Mouse (Mus musculus) forebrain, embryonic 10.5 days (tissue): Measurements from ENCODE around the gene Dpp6. TPM values are rescaled to one million over a fixed set of nuclear protein-coding genes. Genes with fewer than 3 reads are reported as not detected.

Source experiments
- DNase-seq: peaks from one replicate; pipeline ENCODE4 v3.0.0-alpha.2; 2017; ENCODE audit warnings: low spot score; ENCODE audit errors: extremely low spot score
- H3K27ac ChIP-seq: fragments of 300-500 bp; sonication (generic); 2 replicates; pipeline ENCODE4 v1.5.1; 2016; ENCODE audit warnings: mild to moderate bottlenecking
- H3K27me3 ChIP-seq: fragments of 300-500 bp; sonication (generic); 2 replicates; pipeline ENCODE4 v1.6.1; 2016; ENCODE audit warnings: mild to moderate bottlenecking; ENCODE audit not compliant: poor library complexity, severe bottlenecking
- H3K36me3 ChIP-seq: fragments of 300-500 bp; sonication (generic); replicated peaks from 2 replicates; pipeline ENCODE4 v1.6.1; 2016; ENCODE audit warnings: mild to moderate bottlenecking, moderate library complexity
- H3K4me1 ChIP-seq: fragments of 300-500 bp; sonication (generic); 2 replicates; pipeline ENCODE4 v1.6.1; 2016
- H3K4me3 ChIP-seq: fragments of 300-500 bp; sonication (generic); 2 replicates; pipeline ENCODE4 v1.5.1; 2016; ENCODE audit warnings: mild to moderate bottlenecking, moderate library complexity
- H3K9me3 ChIP-seq: fragments of 300-500 bp; sonication (generic); 2 replicates; pipeline ENCODE4 v1.6.1; 2016; ENCODE audit warnings: mild to moderate bottlenecking, moderate library complexity
- WGBS: fragments of 180-500 bp; shearing (Covaris S2); methylation state at CpG from one replicate; pipeline ENCODE4 v1.1.7; 2016; 5-methylcytosine and 5-hydroxymethylcytosine counted together
- polyA plus RNA-seq: library from polyadenylated mRNA; unstranded; fragments of >200 nt; fragmentation: Nextera tagmentation; extraction: Ambion mirVana; gene quantifications from 2 replicates; pipeline ENCODE4 v1.2.1, GENCODE M21; 2016

The Dpp6 gene
- polyA plus RNA-seq, 1 experiment from 2014 or later, result 2.9 TPM

DNA sequence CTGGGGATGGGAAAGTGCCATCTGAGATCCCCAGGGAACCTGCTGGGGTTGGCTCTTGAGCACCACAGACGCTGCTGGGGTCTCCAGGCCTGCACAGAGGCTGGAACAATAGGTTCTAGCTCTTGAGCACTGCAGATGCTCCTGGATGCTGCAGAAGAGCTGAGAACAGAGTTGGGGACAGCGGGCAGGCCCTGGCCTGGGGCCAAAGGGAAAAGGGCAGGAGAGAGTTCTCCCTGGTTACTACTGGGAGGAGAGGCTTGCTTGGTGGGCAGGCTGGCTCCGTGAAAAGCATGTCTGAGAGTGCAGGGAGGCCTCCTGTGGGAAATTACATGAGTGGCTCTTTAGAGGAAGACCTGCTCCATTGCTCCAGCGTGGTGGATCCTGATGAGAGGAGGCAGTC, 432.9 kb downstream of the Dpp6 start:
- no peaks in the 10 kb centered on the region for H3K27me3 ChIP-seq
- H3K4me1 ChIP-seq, result peaks cover 7% of the 10 kb centered on the region; the same call in 1 of the 2 replicates
- 71% methylated on average over 4 of the region's 4 CpGs for WGBS
- no peak for DNase-seq
- peak overlapping the region; percentile 35; the same call in 1 of the 2 replicates for H3K27ac ChIP-seq
- no peak overlapping the region for H3K4me3 ChIP-seq
- H3K36me3 ChIP-seq, result no peaks in the 10 kb centered on the region
- peaks cover 10% of the 10 kb centered on the region for H3K9me3 ChIP-seq

- no peaks in the 10 kb centered on the region for H3K36me3 ChIP-seq
- WGBS, result 89% methylated on average over 3 of the region's 3 CpGs
- no peaks in the 10 kb centered on the region for H3K27me3 ChIP-seq
- no peak overlapping the region for H3K27ac ChIP-seq
- H3K4me1 ChIP-seq, result peaks cover 7% of the 10 kb centered on the region; the same call in 1 of the 2 replicates
- H3K9me3 ChIP-seq, result peaks cover 13% of the 10 kb centered on the region
- no peak for DNase-seq
- no peak overlapping the region for H3K4me3 ChIP-seq
Observed at GRCm38 (mm10) chr5:27250906-27251305, 433.9 kb downstream of the Dpp6 start.

- Histone ChIP-seq H3K36me3 (no peaks in the 10 kb centered on the region), H3K4me3 (no peak overlapping the region), H3K27ac (no peak overlapping the region), H3K4me1 (peaks cover 7% of the 10 kb centered on the region; the same call in 1 of the 2 replicates), H3K27me3 (no peaks in the 10 kb centered on the region), H3K9me3 (peaks cover 13% of the 10 kb centered on the region)
- DNase-seq, result no peak
Observed at GRCm38 (mm10) chr5:27251361-27251760, 434.4 kb downstream of the Dpp6 start.

GRCm38 (mm10) chr5:27255247-27255646, 438.2 kb downstream of the Dpp6 start:
- no peaks in the 10 kb centered on the region for H3K36me3 ChIP-seq
- no peak overlapping the region for H3K27ac ChIP-seq
- peaks cover 13% of the 10 kb centered on the region for H3K9me3 ChIP-seq
- no peak for DNase-seq
- WGBS, result 88% methylated on average over 2 of the region's 2 CpGs
- peaks cover 2% of the 10 kb centered on the region; the same call in 1 of the 2 replicates for H3K4me1 ChIP-seq
- no peak overlapping the region for H3K4me3 ChIP-seq
- no peaks in the 10 kb centered on the region for H3K27me3 ChIP-seq

DNA sequence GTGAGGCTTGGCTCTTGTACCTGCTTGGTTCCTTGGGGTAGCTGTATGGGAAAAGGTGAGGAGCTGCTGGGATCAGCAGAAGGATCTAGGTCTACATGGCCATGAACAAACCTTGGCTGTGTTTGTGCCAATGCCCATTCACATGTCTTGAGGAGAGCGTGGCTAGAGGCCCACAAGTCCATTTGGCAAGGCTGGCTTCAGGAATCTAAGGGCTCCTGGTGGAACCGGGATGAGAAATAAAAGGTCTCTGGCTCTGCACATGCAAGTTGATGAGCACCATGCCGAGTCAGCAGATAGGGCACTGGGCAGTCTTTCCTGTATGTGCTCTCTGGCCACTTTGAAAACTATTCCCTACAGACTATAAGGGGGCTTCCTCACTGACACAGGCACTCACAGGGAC, 441.6 kb downstream of the Dpp6 start:
- H3K9me3 ChIP-seq, result peaks cover 13% of the 10 kb centered on the region
- H3K4me1 ChIP-seq, result peaks cover 21% of the 10 kb centered on the region
- H3K4me3 ChIP-seq, result no peak overlapping the region
- 88% methylated on average over 3 of the region's 3 CpGs for WGBS
- no peak overlapping the region for H3K27ac ChIP-seq
- H3K27me3 ChIP-seq, result peaks cover 12% of the 10 kb centered on the region; the same call in 1 of the 2 replicates
- H3K36me3 ChIP-seq, result no peaks in the 10 kb centered on the region
- DNase-seq, result no peak

DNA sequence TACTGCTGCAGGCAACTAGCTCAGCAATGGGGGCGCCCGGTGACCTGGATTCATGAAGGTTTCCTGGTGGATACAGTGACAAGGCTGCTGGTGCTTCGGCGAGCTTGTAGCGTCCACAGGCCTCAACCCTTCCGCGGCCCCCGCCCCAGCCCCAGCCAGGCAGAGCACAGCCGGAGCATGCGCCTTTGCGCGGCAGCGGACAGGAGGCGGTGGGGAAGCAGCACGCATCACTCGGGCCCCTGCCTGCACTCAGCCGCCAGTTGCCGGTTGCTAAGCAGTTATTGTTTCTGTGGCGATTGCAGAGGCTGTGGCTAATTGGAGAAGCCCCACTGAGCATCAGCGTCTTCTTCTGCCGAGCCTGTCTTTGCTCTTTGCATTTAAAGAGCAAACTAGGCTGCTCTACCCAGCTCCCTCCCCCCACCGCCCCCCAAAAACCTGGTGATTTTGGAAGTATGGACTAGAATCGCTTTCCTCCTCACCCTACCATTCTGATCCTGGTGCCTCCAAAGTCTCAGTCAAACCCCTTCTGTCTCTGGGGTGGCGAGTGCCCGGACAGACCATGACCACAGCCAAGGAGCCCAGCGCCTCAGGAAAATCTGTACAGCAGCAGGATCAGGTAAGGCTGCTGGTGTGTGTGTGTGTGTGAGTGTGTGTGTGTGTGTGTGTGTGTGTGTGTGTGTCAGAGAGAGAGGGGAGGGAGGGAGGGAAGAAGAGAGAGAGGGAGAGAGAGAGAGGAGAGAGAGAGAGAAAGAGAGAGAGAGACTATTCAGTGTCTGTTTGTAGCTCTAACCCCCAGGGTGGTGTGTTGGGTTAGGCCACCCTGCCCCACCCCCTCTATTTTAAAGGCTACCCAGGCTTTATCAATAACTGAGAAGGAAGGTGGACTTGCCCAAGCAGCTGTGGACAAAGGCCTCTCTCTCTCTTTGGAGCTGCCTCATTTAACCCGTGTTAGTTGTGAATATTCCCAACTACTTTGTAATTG, 445.0 kb downstream of the Dpp6 start:
- Histone ChIP-seq H3K4me1 (peaks cover 21% of the 10 kb centered on the region), H3K27me3 (peaks cover 12% of the 10 kb centered on the region; the same call in 1 of the 2 replicates), H3K4me3 (peak overlapping the region; percentile 49), H3K27ac (peak overlapping the region; percentile 84), H3K9me3 (no peaks in the 10 kb centered on the region), H3K36me3 (no peaks in the 10 kb centered on the region)
- DNase-seq, result peak; percentile 73
- WGBS, result 4% methylated on average over 27 of the region's 27 CpGs

GRCm38 (mm10) chr5:27262751-27263150, 445.7 kb downstream of the Dpp6 start:
- peak overlapping the region; percentile 49; the same call in 1 of the 2 replicates for H3K4me3 ChIP-seq
- H3K27ac ChIP-seq, result peak overlapping the region; percentile 84
- peaks cover 12% of the 10 kb centered on the region; the same call in 1 of the 2 replicates for H3K27me3 ChIP-seq
- no peak for DNase-seq
- WGBS, result 54% methylated on average over 1 of the region's 1 CpGs
- no peaks in the 10 kb centered on the region for H3K9me3 ChIP-seq
- peaks cover 21% of the 10 kb centered on the region for H3K4me1 ChIP-seq
- H3K36me3 ChIP-seq, result no peaks in the 10 kb centered on the region

DNA sequence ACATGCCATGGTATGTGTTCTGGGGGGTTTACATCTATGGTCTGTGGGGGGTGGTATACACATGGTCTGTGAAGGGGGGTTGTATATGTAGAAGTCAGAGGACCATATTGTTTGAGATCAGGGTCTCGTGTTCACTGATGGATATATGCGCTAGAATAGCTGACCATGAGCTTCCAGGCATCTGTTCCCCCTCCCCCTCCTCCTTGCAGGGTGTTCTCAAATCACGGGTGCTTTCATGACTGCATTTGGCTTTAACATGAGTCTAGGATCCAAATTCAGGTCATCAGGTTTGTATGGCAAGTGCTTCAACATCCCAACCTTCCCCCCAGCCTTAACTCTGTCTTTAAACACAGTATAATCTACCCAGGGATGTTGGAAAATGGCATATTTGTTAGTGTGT, 448.3 kb downstream of the Dpp6 start:
- Histone ChIP-seq H3K27ac (no peak overlapping the region), H3K27me3 (peaks cover 12% of the 10 kb centered on the region; the same call in 1 of the 2 replicates), H3K4me3 (no peak overlapping the region), H3K4me1 (peaks cover 21% of the 10 kb centered on the region), H3K9me3 (no peaks in the 10 kb centered on the region), H3K36me3 (no peaks in the 10 kb centered on the region)
- DNase-seq, result no peak
- whole genome bisulfite sequencing, result 90% methylated on average over 3 of the region's 3 CpGs

- Histone ChIP-seq H3K9me3 (no peaks in the 10 kb centered on the region), H3K4me3 (no peak overlapping the region), H3K4me1 (peaks cover 3% of the 10 kb centered on the region; the same call in 1 of the 2 replicates), H3K36me3 (no peaks in the 10 kb centered on the region), H3K27ac (no peak overlapping the region), H3K27me3 (no peaks in the 10 kb centered on the region)
- DNase-seq, result no peak
- whole genome bisulfite sequencing, result 85% methylated on average over 4 of the region's 4 CpGs
Observed at GRCm38 (mm10) chr5:27271336-27271735, 454.3 kb downstream of the Dpp6 start.

GRCm38 (mm10) chr5:27274781-27275395, 457.9 kb downstream of the Dpp6 start:
- 58% methylated on average over 8 of the region's 8 CpGs for WGBS
- Histone ChIP-seq H3K4me3 (no peak overlapping the region), H3K27ac (no peak overlapping the region)

DNA sequence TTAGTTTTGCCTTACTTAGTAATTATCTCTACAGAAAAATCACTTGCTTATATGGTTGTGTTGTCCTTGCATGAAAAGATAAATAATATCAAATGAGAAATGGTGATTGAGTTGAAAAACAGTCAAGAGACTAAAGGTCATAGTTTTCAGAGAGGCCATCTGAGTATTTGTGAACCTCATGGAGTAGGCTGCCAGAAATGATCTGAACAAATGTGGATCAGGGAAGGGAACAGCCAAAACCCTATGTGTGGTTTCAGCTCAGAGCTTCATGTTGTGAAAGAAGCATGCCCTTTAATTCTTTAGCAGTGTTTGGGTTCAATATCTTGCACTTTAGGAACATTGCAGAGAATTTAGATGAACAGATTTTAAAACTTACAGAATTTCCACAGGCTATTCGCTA, 458.9 kb downstream of the Dpp6 start:
- peaks cover 3% of the 10 kb centered on the region; the same call in 1 of the 2 replicates for H3K4me1 ChIP-seq
- no peaks in the 10 kb centered on the region for H3K36me3 ChIP-seq
- H3K4me3 ChIP-seq, result no peak overlapping the region
- no peak for DNase-seq
- 86% methylated on average over 1 of the region's 1 CpGs for WGBS
- H3K27me3 ChIP-seq, result no peaks in the 10 kb centered on the region
- no peak overlapping the region for H3K27ac ChIP-seq
- H3K9me3 ChIP-seq, result no peaks in the 10 kb centered on the region

More at GRCm38 (mm10) chr5:27274781-27275395, 457.9 kb downstream of the Dpp6 start:
- no peak for DNase-seq
- Histone ChIP-seq H3K36me3 (no peaks in the 10 kb centered on the region), H3K27me3 (no peaks in the 10 kb centered on the region), H3K4me1 (peaks cover 3% of the 10 kb centered on the region; the same call in 1 of the 2 replicates), H3K9me3 (no peaks in the 10 kb centered on the region)

- H3K4me3 ChIP-seq, result no peak overlapping the region
- 86% methylated on average over 10 of the region's 10 CpGs for WGBS
- DNase-seq, result no peak
- no peak overlapping the region for H3K27ac ChIP-seq
- no peaks in the 10 kb centered on the region for H3K9me3 ChIP-seq
- H3K27me3 ChIP-seq, result no peaks in the 10 kb centered on the region
- H3K36me3 ChIP-seq, result no peaks in the 10 kb centered on the region
- peaks cover 3% of the 10 kb centered on the region; the same call in 1 of the 2 replicates for H3K4me1 ChIP-seq
Observed at GRCm38 (mm10) chr5:27278120-27278645, 461.2 kb downstream of the Dpp6 start.
